Mouse (Mus musculus): ENCODE results near the gene D930048N14Rik.
"Not testable (repeated sequence)": the region's sequence is repeated elsewhere in the genome, so short reads cannot be mapped to it uniquely, and the experiment has no call there.

Gene D930048N14Rik

GRCm38 (mm10) chr11:51688330-51689328 lies 37.9 kb downstream of the D930048N14Rik start, which contains the start of gene 0610009B22Rik:
0610009B22Rik (minus strand) TSS chr11:51688874.
- Histone ChIP-seq H3K36me3 (ENCODE audit: insufficient read depth, low read length) (peaks cover 26% of the 10 kb centered on the region), H3K4me3 (replicated peaks; ENCODE audit: low read length) (peak within 1 kb of the TSS; percentile 96), H3K9me3 (ENCODE audit: low read length) (no peaks in the 10 kb centered on the region), H3K4me1 (replicated peaks; ENCODE audit: low read depth, low read length) (peaks cover 25% of the 10 kb centered on the region), H3K27me3 (ENCODE audit: insufficient read depth, low read length) (no peaks in the 10 kb centered on the region)
- TF ChIP-seq NANOG (IDR thresholded peaks at IDR 0.05; ENCODE audit: borderline replicate concordance, low read length): no peak
- no peak for TF ChIP-seq CTCF (conservative IDR thresholded peaks at IDR 0.05; ENCODE audit: low read length)
- no peak for TF ChIP-seq POU5F1 (IDR thresholded peaks at IDR 0.05; ENCODE audit: borderline replicate concordance, low read length)

- H3K27me3 ChIP-seq (ENCODE audit: insufficient read depth, low read length): no peaks in the 10 kb centered on the region
- H3K36me3 ChIP-seq (ENCODE audit: insufficient read depth, low read length): peaks cover 22% of the 10 kb centered on the region
- peaks cover 25% of the 10 kb centered on the region for H3K4me1 ChIP-seq (replicated peaks; ENCODE audit: low read depth, low read length)
- TF ChIP-seq CTCF (conservative IDR thresholded peaks at IDR 0.05; ENCODE audit: low read length) (no peak), POU5F1 (IDR thresholded peaks at IDR 0.05; ENCODE audit: borderline replicate concordance, low read length) (no peak), NANOG (IDR thresholded peaks at IDR 0.05; ENCODE audit: borderline replicate concordance, low read length) (no peak)
- H3K4me3 ChIP-seq (replicated peaks; ENCODE audit: low read length): peak overlapping the region; percentile 96
- H3K9me3 ChIP-seq (ENCODE audit: low read length): no peaks in the 10 kb centered on the region
Observed at GRCm38 (mm10) chr11:51689343-51689742, 38.6 kb downstream of the D930048N14Rik start.

- H3K4me1 ChIP-seq (replicated peaks; ENCODE audit: low read depth, low read length): peaks cover 25% of the 10 kb centered on the region
- not testable (repeated sequence) for H3K4me3 ChIP-seq (replicated peaks; ENCODE audit: low read length); H3K27me3 ChIP-seq (ENCODE audit: insufficient read depth, low read length)
Observed at GRCm38 (mm10) chr11:51690597-51690996, 39.8 kb downstream of the D930048N14Rik start.

GRCm38 (mm10) chr11:51694984-51695383 lies 44.2 kb downstream of the D930048N14Rik start:
- H3K4me3 ChIP-seq (replicated peaks; ENCODE audit: low read length): no peak overlapping the region
- no peak for TF ChIP-seq NANOG (IDR thresholded peaks at IDR 0.05; ENCODE audit: borderline replicate concordance, low read length)
- peaks cover 30% of the 10 kb centered on the region for H3K36me3 ChIP-seq (ENCODE audit: insufficient read depth, low read length)
- no peaks in the 10 kb centered on the region for H3K9me3 ChIP-seq (ENCODE audit: low read length)
- no peaks in the 10 kb centered on the region for H3K27me3 ChIP-seq (ENCODE audit: insufficient read depth, low read length)
- H3K4me1 ChIP-seq (replicated peaks; ENCODE audit: low read depth, low read length): peaks cover 3% of the 10 kb centered on the region

More at GRCm38 (mm10) chr11:51690597-51690996, 39.8 kb downstream of the D930048N14Rik start:
- peaks cover 13% of the 10 kb centered on the region for H3K36me3 ChIP-seq (ENCODE audit: insufficient read depth, low read length)
- H3K9me3 ChIP-seq (ENCODE audit: low read length): not testable (repeated sequence)

GRCm38 (mm10) chr11:51702831-51703230 lies 52.1 kb downstream of the D930048N14Rik start:
- H3K27me3 ChIP-seq (ENCODE audit: insufficient read depth, low read length): no peaks in the 10 kb centered on the region
- peaks cover 51% of the 10 kb centered on the region for H3K36me3 ChIP-seq (ENCODE audit: insufficient read depth, low read length)
- peak overlapping the region; percentile 70 for H3K4me3 ChIP-seq (replicated peaks; ENCODE audit: low read length)
- TF ChIP-seq CTCF (conservative IDR thresholded peaks at IDR 0.05; ENCODE audit: low read length) (no peak), POU5F1 (IDR thresholded peaks at IDR 0.05; ENCODE audit: borderline replicate concordance, low read length) (no peak), NANOG (IDR thresholded peaks at IDR 0.05; ENCODE audit: borderline replicate concordance, low read length) (no peak)
- peaks cover 37% of the 10 kb centered on the region for H3K4me1 ChIP-seq (replicated peaks; ENCODE audit: low read depth, low read length)
- no peaks in the 10 kb centered on the region for H3K9me3 ChIP-seq (ENCODE audit: low read length)

- TF ChIP-seq NANOG (IDR thresholded peaks at IDR 0.05; ENCODE audit: borderline replicate concordance, low read length) (no peak; the same call in 1 of the 2 replicates), CTCF (conservative IDR thresholded peaks at IDR 0.05; ENCODE audit: low read length) (peak; percentile 81)
- no peaks in the 10 kb centered on the region for H3K9me3 ChIP-seq (ENCODE audit: low read length)
- peaks cover 37% of the 10 kb centered on the region for H3K4me1 ChIP-seq (replicated peaks; ENCODE audit: low read depth, low read length)
- H3K36me3 ChIP-seq (ENCODE audit: insufficient read depth, low read length): peaks cover 53% of the 10 kb centered on the region
- H3K27me3 ChIP-seq (ENCODE audit: insufficient read depth, low read length): no peaks in the 10 kb centered on the region
- H3K4me3 ChIP-seq (replicated peaks; ENCODE audit: low read length): peak overlapping the region; percentile 70
Observed at GRCm38 (mm10) chr11:51703379-51703998, 52.7 kb downstream of the D930048N14Rik start.

- H3K27me3 ChIP-seq (ENCODE audit: insufficient read depth, low read length): no peaks in the 10 kb centered on the region
- no peaks in the 10 kb centered on the region for H3K9me3 ChIP-seq (ENCODE audit: low read length)
- H3K4me3 ChIP-seq (replicated peaks; ENCODE audit: low read length): no peak overlapping the region
- peaks cover 42% of the 10 kb centered on the region for H3K36me3 ChIP-seq (ENCODE audit: insufficient read depth, low read length)
- TF ChIP-seq NANOG (IDR thresholded peaks at IDR 0.05; ENCODE audit: borderline replicate concordance, low read length) (no peak), POU5F1 (IDR thresholded peaks at IDR 0.05; ENCODE audit: borderline replicate concordance, low read length) (no peak), CTCF (conservative IDR thresholded peaks at IDR 0.05; ENCODE audit: low read length) (no peak)
- peaks cover 37% of the 10 kb centered on the region for H3K4me1 ChIP-seq (replicated peaks; ENCODE audit: low read depth, low read length)
Observed at GRCm38 (mm10) chr11:51706451-51706850, 55.7 kb downstream of the D930048N14Rik start.

- Histone ChIP-seq H3K4me1 (replicated peaks; ENCODE audit: low read depth, low read length) (peaks cover 33% of the 10 kb centered on the region), H3K36me3 (ENCODE audit: insufficient read depth, low read length) (peaks cover 42% of the 10 kb centered on the region), H3K4me3 (replicated peaks; ENCODE audit: low read length) (no peak overlapping the region), H3K27me3 (ENCODE audit: insufficient read depth, low read length) (no peaks in the 10 kb centered on the region), H3K9me3 (ENCODE audit: low read length) (no peaks in the 10 kb centered on the region)
- no peak for TF ChIP-seq NANOG (IDR thresholded peaks at IDR 0.05; ENCODE audit: borderline replicate concordance, low read length)
- no peak for TF ChIP-seq POU5F1 (IDR thresholded peaks at IDR 0.05; ENCODE audit: borderline replicate concordance, low read length)
- no peak for TF ChIP-seq CTCF (conservative IDR thresholded peaks at IDR 0.05; ENCODE audit: low read length)
Observed at GRCm38 (mm10) chr11:51707080-51707479, 56.3 kb downstream of the D930048N14Rik start.
